ENCODE assay signal across 8 mouse cellular contexts in the genomic region with DNA sequence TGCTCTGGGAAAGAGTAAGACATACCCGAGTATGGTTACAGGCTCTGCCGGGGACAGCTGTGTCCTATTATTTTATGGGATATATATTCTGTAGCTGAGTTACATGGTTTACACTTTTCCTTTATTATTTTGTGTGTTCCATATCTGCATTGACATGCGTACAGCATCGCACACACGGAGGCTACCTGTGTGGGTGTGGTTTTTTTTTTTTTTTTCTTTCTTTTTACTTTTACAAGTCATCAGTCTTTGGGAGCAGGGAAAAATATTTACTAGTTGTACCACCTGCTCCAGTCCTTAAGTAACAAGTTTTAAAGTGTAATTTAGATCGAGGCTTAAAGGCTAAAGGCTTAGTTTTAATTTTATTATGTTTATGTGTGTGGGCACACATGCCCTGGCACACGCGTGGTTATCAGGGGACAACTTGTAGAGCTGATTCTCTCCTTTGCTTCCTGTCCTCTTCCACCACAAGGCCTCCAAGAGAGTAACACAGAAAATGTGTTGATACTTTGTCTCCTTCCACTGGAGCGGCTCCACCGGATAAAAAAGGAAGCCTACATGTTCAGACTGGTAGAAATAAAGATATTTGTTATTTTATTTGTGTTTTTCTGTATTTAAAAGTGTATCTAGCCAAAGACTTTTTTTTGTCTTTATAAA. TPM values are rescaled to one million over a fixed set of nuclear protein-coding genes. Genes with fewer than 3 reads are reported as not detected.
A peak's percentile ranks its signal among the peaks of the same experiment; 100 is the strongest.
DNase-seq lines count a peak whose midpoint lies in the region; ATAC-seq and TF ChIP-seq lines count a peak whose summit lies in the region.

No protein-coding gene starts in this region.

- peak overlapping the region; percentile 60 for H3K4me3 ChIP-seq in kidney, embryonic 15.5 days (replicated peaks)
- H3K4me3 ChIP-seq in bone marrow macrophage, adult 2 months (ENCODE audit: insufficient read depth, low read length): peak overlapping the region; percentile 72
- H3K4me3 ChIP-seq in hindbrain, embryonic 10.5 days: peak overlapping the region; percentile 70

- H3K4me2 ChIP-seq in kidney, embryonic 15.5 days: peak overlapping the region; percentile 70

- no peak for DNase-seq in kidney, postnatal 14 days
- DNase-seq in hindbrain, embryonic 10.5 days (ENCODE audit: low spot score): peak; percentile 23
- peak; percentile 35 for DNase-seq in lung, postnatal 14 days
- DNase-seq in urinary bladder, postnatal 10 days (ENCODE audit: low spot score): no peak
- no peak for DNase-seq in urinary bladder, postnatal 4 days (ENCODE audit: low spot score in 2 of 2)

- no peak for TF ChIP-seq POLR2A in bone marrow macrophage, adult 2 months (IDR thresholded peaks at IDR 0.05; ENCODE audit: borderline replicate concordance, low read depth, low read length)

- peaks cover 13% of the 10 kb centered on the region for H3K36me3 ChIP-seq in kidney, embryonic 15.5 days
- peaks cover 11% of the 10 kb centered on the region for H3K36me3 ChIP-seq in hindbrain, embryonic 10.5 days

- 50% methylated on average over 10 of the region's 10 CpGs for WGBS in kidney, embryonic 15.5 days
- WGBS in hindbrain, embryonic 10.5 days: 59% methylated on average over 10 of the region's 10 CpGs

- no peak for ATAC-seq in kidney, embryonic 15.5 days (replicated peaks; ENCODE audit: low FRiP score)
- ATAC-seq in monocyte, adult 5-6 weeks (replicated peaks; ENCODE audit: insufficient number of reproducible peaks, low FRiP score, low TSS enrichment, poor library complexity, severe bottlenecking): no peak

- H3K9ac ChIP-seq in kidney, embryonic 15.5 days: peak overlapping the region; percentile 78

- no peaks in the 10 kb centered on the region for H3K27me3 ChIP-seq in kidney, embryonic 15.5 days
- H3K27me3 ChIP-seq in hindbrain, embryonic 10.5 days (ENCODE audit: insufficient read depth, poor library complexity, severe bottlenecking): no peaks in the 10 kb centered on the region

- peaks cover 27% of the 10 kb centered on the region for H3K4me1 ChIP-seq in kidney, embryonic 15.5 days
- H3K4me1 ChIP-seq in bone marrow macrophage, adult 2 months (ENCODE audit: control insufficient read depth, insufficient read depth, low read length): peaks cover 3% of the 10 kb centered on the region; the same call in 1 of the 2 replicates
- H3K4me1 ChIP-seq in hindbrain, embryonic 10.5 days (replicated peaks): peaks cover 20% of the 10 kb centered on the region

- TF ChIP-seq CTCF in bone marrow macrophage, adult 2 months (IDR thresholded peaks at IDR 0.05; ENCODE audit: low read depth, low read length): no peak

- H3K27ac ChIP-seq in kidney, embryonic 15.5 days: peak overlapping the region; percentile 100
- H3K27ac ChIP-seq in bone marrow macrophage, adult 2 months (ENCODE audit: insufficient read depth, low read depth, low read length): peak overlapping the region; percentile 93
- H3K27ac ChIP-seq in hindbrain, embryonic 10.5 days: peak overlapping the region; percentile 97

- no peaks in the 10 kb centered on the region for H3K9me3 ChIP-seq in kidney, embryonic 15.5 days (replicated peaks)
- no peaks in the 10 kb centered on the region for H3K9me3 ChIP-seq in hindbrain, embryonic 10.5 days

RNA-seq across cellular contexts. Expression of a gene that starts 0.5 kb away (rescaled TPM):
- polyA plus RNA-seq in kidney, embryonic 15.5 days (2015; fragmentation: Nextera tagmentation; extraction: Ambion mirVana): 45.2 and 48.1 TPM in 2 replicates
- polyA plus RNA-seq in bone marrow macrophage, adult 2 months (2012; ENCODE audit: insufficient read depth, insufficient read length, missing spikeins): 95.8 and 102 TPM in 2 replicates
- polyA plus RNA-seq in hindbrain, embryonic 10.5 days (2016; fragmentation: Nextera tagmentation; extraction: Ambion mirVana): 26.6 and 29.8 TPM in 2 replicates
- 127 to 227 TPM (median 128 TPM) in 3 replicates for total RNA-seq in monocyte, adult 5-6 weeks (2017)

RNA-seq across cellular contexts. Expression of a gene that starts 15.0 kb away (rescaled TPM):
- polyA plus RNA-seq in kidney, embryonic 15.5 days (2015; fragmentation: Nextera tagmentation; extraction: Ambion mirVana): not detected in 2 replicates
- not detected in 2 replicates for polyA plus RNA-seq in bone marrow macrophage, adult 2 months (2012; ENCODE audit: insufficient read depth, insufficient read length, missing spikeins)
- not detected in 2 replicates for polyA plus RNA-seq in hindbrain, embryonic 10.5 days (2016; fragmentation: Nextera tagmentation; extraction: Ambion mirVana)
- not detected in 3 replicates for total RNA-seq in monocyte, adult 5-6 weeks (2017)

Comparison
In these comparisons a context has a peak if more than half of its experiments do, and no peak if none do; other contexts are left out.
1. DNase-seq: peak in hindbrain, embryonic 10.5 days (single experiment) and lung, postnatal 14 days (single experiment); none in kidney, postnatal 14 days (single experiment), urinary bladder, postnatal 10 days (single experiment) and urinary bladder, postnatal 4 days (0 of 2).
2. Peak in every context shown above with its lines, with median percentiles within 50 percentile points of each other: H3K27ac ChIP-seq and H3K4me3 ChIP-seq.